Mouse (Mus musculus): ENCODE results near the gene Gba. TPM values are rescaled to one million over a fixed set of nuclear protein-coding genes. Genes with fewer than 3 reads are reported as not detected.

Gene Gba
- total RNA-seq, 2 experiments from 2014 or later: 61.5 to 64.9 TPM

- no peak for DNase-seq (ENCODE audit: low spot score in 2 of 2)
Measured at GRCm38 (mm10) chr3:89181749-89182500, 20.8 kb upstream of the Gba start.

GRCm38 (mm10) chr3:89182531-89183057 lies 20.1 kb upstream of the Gba start:
- no peak for DNase-seq (ENCODE audit: low spot score in 2 of 2)

- DNase-seq (ENCODE audit: low spot score in 2 of 2): peak; percentile 93 to 95
Measured at GRCm38 (mm10) chr3:89183058-89183958, 19.4 kb upstream of the Gba start, which contains the start of gene Fam189b. Fam189b (plus strand) TSS chr3:89183143.

DNA sequence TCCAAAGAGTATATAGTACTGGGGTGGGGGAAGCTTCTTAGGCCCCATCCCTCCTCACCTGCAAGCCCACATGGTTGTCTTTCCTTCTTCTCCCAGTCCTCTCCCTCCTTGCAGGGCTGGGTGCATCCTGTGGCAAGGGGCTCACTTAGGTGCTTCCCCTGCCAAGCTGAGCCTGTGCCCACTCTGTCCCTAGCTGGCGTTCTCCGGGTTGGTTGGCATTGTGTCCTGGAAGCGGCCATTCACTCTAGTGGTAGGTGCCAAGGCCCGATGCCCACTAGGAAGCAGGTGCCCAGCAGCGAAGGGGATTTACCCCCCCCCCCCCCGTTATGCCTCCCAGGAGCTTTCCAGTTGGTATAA lies 18.8 kb upstream of the Gba start:
- DNase-seq (ENCODE audit: low spot score in 2 of 2): peak in 1 of 2 experiments; percentile 28

- no peak for DNase-seq (ENCODE audit: low spot score in 2 of 2)
Measured at GRCm38 (mm10) chr3:89187197-89187596, 15.5 kb upstream of the Gba start.

GRCm38 (mm10) chr3:89187690-89188477 lies 14.8 kb upstream of the Gba start:
- DNase-seq (ENCODE audit: low spot score in 2 of 2): no peak

DNA sequence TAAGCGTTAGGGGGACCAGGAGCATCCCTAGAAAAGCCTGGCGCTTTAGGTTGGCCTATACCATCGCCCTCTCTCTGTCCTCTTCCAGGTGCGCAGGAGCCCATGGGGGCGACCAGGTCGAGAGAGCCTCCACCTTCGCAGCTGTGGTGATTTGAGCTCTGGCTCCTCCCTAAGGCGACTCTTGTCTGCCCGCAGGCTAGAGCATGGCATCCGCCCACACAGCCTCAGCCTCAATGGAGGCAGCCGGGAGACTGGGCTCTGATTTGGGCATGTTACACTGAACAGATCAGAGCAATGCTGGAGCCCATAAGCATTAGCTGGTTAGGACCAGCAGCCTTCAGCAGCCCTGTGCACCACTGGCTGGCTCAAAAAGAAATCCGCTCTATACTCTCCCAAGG lies 14.3 kb upstream of the Gba start:
- DNase-seq (ENCODE audit: low spot score in 2 of 2): peak in 1 of 2 experiments; percentile 36

DNA sequence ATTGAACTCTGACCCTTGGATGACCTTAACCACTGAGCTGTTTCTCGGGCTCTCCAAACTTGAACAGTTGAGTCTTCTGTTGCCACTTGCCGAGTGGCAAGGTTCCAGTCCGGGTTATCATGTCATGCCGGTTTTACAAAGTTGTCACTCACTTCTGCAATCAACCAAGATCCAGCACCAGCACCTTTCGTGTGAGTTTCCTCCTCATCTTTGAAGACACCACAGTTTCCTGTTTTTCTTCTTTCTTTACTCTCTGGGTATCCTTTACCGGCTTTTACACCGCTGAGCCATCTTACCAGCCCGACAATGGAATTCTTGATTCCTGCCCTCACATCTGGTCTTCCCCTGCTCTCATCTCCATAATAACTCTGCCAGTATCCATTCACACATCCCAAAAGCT lies 12.3 kb upstream of the Gba start:
- no peak for DNase-seq (ENCODE audit: low spot score in 2 of 2)

DNA sequence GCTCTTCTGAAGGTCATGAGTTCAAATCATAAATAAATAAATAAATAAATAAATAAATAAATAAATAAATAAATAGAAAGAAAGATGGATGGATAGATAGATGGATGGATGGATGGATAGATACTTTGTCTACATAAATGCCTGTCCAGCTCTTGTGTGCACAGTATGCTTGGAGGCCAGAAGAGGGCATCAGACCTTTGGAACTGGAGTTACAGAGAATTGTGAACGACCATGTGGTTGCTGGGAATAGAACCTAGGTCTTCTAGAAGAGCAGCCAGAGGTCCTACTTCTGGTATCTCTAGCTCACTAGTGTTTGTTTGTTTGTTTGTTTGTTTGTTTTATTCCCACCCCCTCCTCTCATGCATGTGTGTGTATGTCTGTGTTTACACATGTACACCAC lies 9.4 kb upstream of the Gba start:
- DNase-seq (ENCODE audit: low spot score in 2 of 2): no peak

DNA sequence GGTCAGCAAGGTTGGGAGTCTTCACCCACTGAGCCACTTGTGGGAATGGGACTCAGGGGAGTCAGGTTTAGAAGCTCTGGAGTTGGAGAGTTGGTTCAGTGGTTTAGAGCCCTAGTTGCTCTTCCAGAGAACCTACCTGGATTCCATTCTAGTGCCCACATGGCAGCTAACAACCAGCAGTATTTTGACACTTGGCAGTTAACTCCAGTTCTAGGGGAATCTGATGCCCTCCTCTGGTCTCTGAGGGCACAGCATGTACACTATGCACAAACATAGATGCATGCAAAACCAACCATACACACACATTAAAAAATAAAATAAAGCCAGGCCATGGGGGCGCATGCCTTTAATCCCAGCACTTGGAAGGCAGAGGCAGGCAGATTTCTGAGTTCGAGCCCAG lies 8.9 kb upstream of the Gba start:
- no peak for DNase-seq (ENCODE audit: low spot score in 2 of 2)

- peak; percentile 78 to 82 for DNase-seq (ENCODE audit: low spot score in 2 of 2)
Measured at GRCm38 (mm10) chr3:89195979-89196877, 6.5 kb upstream of the Gba start.

DNA sequence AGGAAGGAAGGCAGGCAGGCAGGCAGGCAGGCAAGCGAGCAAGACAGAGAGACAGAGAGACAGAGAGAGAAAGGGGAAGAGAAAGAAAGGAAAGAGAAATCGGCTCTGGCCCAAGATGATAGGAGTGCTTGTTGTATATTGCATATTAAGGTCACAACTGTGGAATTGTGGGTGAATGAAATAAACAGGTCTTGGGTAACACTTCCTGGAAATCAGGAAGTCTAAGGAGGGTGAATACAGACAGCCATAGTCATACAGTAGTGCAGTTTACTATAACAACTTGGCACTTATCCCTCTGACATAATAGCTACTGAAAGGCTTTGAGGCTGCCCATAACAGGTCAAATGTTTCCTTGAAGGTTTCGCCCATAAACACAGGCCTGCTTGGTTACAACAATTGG lies 2.9 kb upstream of the Gba start:
- DNase-seq (ENCODE audit: low spot score in 2 of 2): no peak

DNA sequence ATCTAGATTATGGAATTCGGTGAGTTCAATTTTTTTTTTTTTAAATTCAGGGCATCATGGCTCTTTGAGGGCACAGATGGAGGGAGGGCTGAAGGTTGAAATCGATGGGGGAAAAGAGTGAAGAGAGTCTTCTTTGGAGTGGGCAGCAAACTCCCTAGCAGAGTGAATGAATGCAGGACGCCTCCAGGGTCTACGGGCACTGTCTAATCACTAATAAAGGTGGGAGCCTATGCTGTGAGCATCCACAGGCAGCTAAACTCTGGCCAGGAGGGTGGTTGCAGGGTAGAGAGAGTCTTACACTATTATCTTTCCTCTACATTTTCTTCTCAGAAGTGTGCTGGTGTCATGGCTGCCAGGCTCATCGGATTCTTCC lies 400 bp downstream of the Gba start:
- no peak for DNase-seq (ENCODE audit: low spot score in 2 of 2)

DNA sequence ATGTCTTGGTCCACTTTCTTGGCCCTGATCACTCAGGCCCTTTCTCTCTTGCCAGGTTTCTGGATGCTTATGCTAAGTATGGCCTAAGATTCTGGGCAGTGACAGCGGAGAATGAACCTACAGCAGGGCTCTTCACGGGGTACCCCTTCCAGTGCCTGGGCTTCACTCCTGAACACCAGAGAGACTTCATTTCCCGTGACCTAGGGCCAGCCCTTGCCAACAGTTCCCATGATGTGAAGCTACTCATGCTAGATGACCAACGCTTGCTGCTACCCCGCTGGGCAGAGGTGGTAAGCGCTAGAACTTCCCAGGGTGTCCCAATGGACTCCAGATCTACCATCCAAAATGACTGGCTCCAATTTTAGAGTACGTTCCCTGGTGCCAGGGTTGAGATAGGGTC lies 3.4 kb downstream of the Gba start:
- no peak for DNase-seq (ENCODE audit: low spot score in 2 of 2)

DNA sequence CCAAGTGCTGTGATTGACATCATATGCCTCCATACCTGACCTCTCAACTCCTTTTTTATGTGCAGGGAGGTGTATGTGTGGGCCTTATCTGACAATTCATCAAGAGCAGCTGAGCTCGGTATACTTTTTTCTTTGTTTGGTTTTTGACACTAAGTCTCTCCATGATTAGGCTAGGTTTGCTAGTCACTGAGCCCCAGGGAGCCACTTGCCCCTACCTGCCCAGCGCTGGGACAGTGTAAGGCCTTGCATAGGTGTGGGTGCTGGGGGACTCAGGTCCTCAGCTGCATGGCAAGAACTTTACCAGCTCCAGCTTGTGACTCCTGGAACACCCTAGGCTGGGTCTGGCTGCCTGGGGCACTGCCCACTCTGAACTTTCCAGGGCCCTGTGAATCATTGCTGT lies 4.0 kb downstream of the Gba start:
- DNase-seq (ENCODE audit: low spot score in 2 of 2): no peak

DNA sequence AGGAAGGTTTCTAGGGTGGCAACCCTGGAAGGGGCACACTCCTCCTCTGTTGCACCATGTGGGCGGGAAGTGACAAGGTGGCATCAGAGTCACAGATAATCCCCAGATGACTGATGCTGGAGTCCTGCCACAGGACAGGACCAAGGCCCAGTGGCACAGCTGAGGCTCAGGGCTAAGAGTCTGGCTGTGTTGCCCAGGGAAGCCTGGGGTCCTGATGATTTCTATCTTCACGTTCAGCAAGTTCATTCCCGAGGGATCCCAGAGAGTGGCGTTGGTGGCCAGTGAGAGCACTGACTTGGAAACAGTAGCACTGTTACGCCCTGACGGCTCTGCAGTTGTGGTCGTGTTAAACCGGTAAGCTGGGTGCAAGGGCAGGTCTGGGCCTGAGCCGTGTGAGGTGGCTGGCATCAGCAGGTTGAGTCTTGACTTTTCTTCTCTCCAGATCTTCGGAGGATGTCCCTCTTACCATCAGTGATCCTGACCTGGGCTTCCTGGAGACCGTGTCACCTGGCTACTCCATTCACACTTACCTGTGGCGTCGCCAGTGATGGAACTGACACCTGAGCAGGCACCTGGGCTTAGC lies 5.4 kb downstream of the Gba start:
- no peak for DNase-seq (ENCODE audit: low spot score in 2 of 2)

DNA sequence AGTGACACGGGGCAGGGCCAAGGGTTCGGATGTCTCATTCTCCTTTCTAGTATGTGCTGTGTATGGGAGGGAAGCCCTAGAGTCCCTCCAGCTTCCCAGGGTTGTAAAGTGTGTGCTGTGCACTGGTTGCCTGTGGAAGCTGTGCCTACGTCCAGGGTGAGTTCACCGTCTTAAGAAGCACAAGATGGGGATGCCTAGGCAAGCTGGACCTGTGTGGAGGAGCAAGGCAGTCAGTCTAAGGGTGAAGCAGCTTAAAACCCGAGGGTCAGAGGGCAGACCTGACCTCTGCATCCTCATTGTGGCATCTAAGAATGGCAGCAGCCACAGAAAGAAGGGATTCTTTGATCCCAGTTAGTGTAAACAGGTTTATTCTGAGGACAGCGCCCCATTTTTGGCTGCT lies 6.0 kb downstream of the Gba start:
- no peak for DNase-seq (ENCODE audit: low spot score in 2 of 2)

DNA sequence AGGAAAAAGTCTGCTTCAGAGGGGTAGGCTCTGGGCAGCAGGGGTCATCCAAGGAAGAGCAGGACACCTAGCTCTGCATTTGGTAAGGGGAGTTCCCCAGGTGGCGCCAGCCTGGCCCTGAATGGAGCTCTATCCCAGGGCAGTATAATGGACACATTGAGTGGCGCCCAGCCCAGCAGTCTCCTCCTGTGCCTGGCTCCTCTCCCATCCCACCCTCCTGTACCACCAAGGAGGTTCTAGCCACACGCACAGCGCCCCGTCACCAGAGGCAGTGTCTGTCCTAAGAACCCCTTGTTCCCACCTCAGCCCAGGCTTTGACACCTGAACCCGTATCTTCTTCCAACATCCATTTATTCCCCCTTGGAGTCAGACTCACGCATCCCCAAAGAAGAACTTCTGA lies 7.0 kb downstream of the Gba start:
- no peak for DNase-seq (ENCODE audit: low spot score in 2 of 2)

DNA sequence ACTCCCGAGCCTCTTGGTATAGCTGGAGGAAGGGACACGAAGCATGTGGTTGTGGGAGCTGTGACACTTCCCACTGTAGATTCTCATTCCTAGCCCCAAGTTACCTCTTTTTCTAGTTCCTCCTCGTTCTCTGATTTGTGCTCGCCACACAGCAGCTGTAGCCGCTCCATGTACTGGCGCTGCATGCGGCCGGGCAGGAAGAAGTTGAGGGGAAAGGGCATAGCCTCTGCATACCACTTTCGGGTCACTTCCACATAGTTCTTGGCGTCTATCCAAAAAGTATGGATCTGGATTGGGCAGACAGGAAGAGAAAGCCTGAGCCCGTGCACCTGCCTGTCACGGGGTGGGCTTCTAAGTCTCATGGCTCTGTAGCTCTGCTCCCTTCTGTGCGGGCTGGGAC lies 7.4 kb downstream of the Gba start:
- no peak for DNase-seq (ENCODE audit: low spot score in 2 of 2)

DNA sequence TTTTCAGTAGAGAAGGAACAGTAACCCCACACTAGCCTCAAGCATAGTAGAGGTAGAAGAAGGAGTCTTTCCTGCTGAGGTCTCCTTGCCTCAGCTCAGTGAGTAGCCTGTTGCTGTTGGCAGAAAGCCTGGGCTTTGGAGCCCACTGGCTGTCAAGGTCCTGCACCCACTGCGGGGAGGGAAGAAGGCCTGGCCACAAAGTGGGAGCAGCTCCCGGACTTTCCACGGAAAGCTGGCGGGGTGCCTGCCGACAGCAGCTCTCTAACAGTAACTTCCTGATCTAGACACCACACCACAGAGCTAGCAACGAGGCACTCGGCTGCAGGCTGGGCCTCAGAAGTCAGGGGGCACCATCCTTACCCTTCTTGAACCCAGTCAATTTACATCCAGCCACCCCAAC lies 8.0 kb downstream of the Gba start:
- DNase-seq (ENCODE audit: low spot score in 2 of 2): no peak
